Mouse (Mus musculus): ENCODE data around the gene Evi5l.
A peak's percentile ranks its signal among the peaks of the same experiment; 100 is the strongest.

Evi5l gene

GRCm38 (mm10) chr8:4165852-4166751 is at the start of gene Evi5l:
Gene Evi5l (plus strand): TSS chr8:4166567.
- peak; percentile 99 for DNase-seq (ENCODE audit: low spot score)

- DNase-seq (ENCODE audit: low spot score) = no peak
Measured at GRCm38 (mm10) chr8:4133798-4134197, 32.6 kb upstream of the Evi5l start, which contains the start of gene Cd209g. Gene Cd209g (plus strand): TSS chr8:4134098.

- DNase-seq (ENCODE audit: low spot score) = peak; percentile 32
Measured at GRCm38 (mm10) chr8:4139660-4140646, 26.4 kb upstream of the Evi5l start.

- no peak for DNase-seq (ENCODE audit: low spot score)
Measured at GRCm38 (mm10) chr8:4141721-4142120, 24.6 kb upstream of the Evi5l start.

- no peak for DNase-seq (ENCODE audit: low spot score)
Measured at GRCm38 (mm10) chr8:4147272-4147671, 19.1 kb upstream of the Evi5l start.

- no peak for DNase-seq (ENCODE audit: low spot score)
Measured at GRCm38 (mm10) chr8:4154878-4155277, 11.5 kb upstream of the Evi5l start.

GRCm38 (mm10) chr8:4162786-4163185 is 3.6 kb upstream of the Evi5l start:
- DNase-seq (ENCODE audit: low spot score) = no peak

GRCm38 (mm10) chr8:4165176-4165851 is 1.1 kb upstream of the Evi5l start:
- DNase-seq (ENCODE audit: low spot score) = no peak

GRCm38 (mm10) chr8:4166881-4167525 is 636 bp downstream of the Evi5l start:
- DNase-seq (ENCODE audit: low spot score) = no peak

GRCm38 (mm10) chr8:4167918-4168317 is 1.6 kb downstream of the Evi5l start:
- no peak for DNase-seq (ENCODE audit: low spot score)

GRCm38 (mm10) chr8:4172486-4172885 is 6.1 kb downstream of the Evi5l start:
- no peak for DNase-seq (ENCODE audit: low spot score)

GRCm38 (mm10) chr8:4174018-4174417 is 7.7 kb downstream of the Evi5l start:
- DNase-seq (ENCODE audit: low spot score) = no peak

- no peak for DNase-seq (ENCODE audit: low spot score)
Measured at GRCm38 (mm10) chr8:4183409-4183808, 17.0 kb downstream of the Evi5l start.

GRCm38 (mm10) chr8:4186151-4186550 is 19.8 kb downstream of the Evi5l start:
- no peak for DNase-seq (ENCODE audit: low spot score)

GRCm38 (mm10) chr8:4188605-4189004 is 22.2 kb downstream of the Evi5l start:
- no peak for DNase-seq (ENCODE audit: low spot score)

GRCm38 (mm10) chr8:4189031-4189722 is 22.8 kb downstream of the Evi5l start:
- no peak for DNase-seq (ENCODE audit: low spot score)

GRCm38 (mm10) chr8:4192305-4192704 is 25.9 kb downstream of the Evi5l start:
- DNase-seq (ENCODE audit: low spot score) = no peak

- DNase-seq (ENCODE audit: low spot score) = peak; percentile 90
Measured at GRCm38 (mm10) chr8:4192807-4193587, 26.6 kb downstream of the Evi5l start.

GRCm38 (mm10) chr8:4193588-4193894 is 27.2 kb downstream of the Evi5l start:
- DNase-seq (ENCODE audit: low spot score) = no peak

- DNase-seq (ENCODE audit: low spot score) = no peak
Measured at GRCm38 (mm10) chr8:4201321-4201720, 35.0 kb downstream of the Evi5l start.
